Mouse (Mus musculus): ENCODE data around the gene Timm17a.

The Timm17a gene

DNA sequence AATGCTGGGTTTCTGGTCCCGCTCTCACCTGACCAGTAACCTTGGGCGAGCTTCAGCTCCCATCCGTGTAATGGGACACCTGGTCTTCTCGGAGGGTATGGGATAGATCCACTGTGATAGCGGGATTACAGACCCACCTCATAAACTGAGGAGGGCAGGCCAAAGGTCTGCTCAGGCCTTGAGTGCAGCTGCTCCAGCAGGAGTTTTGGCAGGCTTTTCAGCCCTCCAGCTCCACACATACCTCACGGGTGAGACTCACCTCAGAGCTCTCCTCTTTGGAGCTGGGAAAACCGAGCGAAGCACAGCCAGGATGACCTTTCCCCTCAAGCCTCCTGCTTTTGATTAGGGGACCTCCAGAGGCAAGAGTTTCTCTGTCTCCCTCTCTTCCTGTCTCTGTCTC is 62.2 kb downstream of the Timm17a start:
- peaks cover 5% of the 10 kb centered on the region; the same call in 1 of the 2 replicates for H3K9me3 ChIP-seq (ENCODE audit: low read length)
- no peak for TF ChIP-seq CTCF (conservative IDR thresholded peaks at IDR 0.05; ENCODE audit: low read length)
- TF ChIP-seq NANOG (IDR thresholded peaks at IDR 0.05; ENCODE audit: borderline replicate concordance, low read length): no peak
- TF ChIP-seq POU5F1 (IDR thresholded peaks at IDR 0.05; ENCODE audit: borderline replicate concordance, low read length): no peak
- H3K36me3 ChIP-seq (ENCODE audit: insufficient read depth, low read length): peaks cover 39% of the 10 kb centered on the region
- H3K4me3 ChIP-seq (replicated peaks; ENCODE audit: low read length): 0 out of 2 replicates have a peak overlapping the region, but pooled peaks have one; percentile 32
- H3K27me3 ChIP-seq (ENCODE audit: insufficient read depth, low read length): no peaks in the 10 kb centered on the region
- H3K4me1 ChIP-seq (replicated peaks; ENCODE audit: low read depth, low read length): peaks cover 87% of the 10 kb centered on the region

DNA sequence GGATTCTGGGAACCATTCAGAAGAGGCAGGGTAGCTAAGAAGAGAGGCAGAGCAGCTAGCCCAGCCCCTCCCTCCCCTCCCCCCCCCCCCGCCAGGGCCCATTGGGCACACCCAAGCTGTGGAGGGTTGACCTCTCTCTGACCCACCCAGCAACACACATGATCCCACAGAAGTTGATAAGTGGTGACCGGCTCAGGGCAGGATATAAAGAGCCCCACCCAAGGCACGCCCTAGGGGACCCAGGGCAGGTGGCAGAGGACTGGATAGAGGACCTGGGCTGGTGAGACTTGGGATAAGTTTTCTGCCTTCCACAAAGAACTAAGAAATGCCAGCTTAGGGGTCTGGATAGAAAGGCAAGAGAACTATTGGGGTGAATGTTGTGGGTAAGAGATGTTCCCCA is 62.9 kb downstream of the Timm17a start:
- Histone ChIP-seq H3K9me3 (ENCODE audit: low read length) (peaks cover 5% of the 10 kb centered on the region; the same call in 1 of the 2 replicates), H3K4me1 (replicated peaks; ENCODE audit: low read depth, low read length) (peaks cover 80% of the 10 kb centered on the region), H3K4me3 (replicated peaks; ENCODE audit: low read length) (0 out of 2 replicates have a peak overlapping the region, but pooled peaks have one; percentile 32), H3K36me3 (ENCODE audit: insufficient read depth, low read length) (peaks cover 32% of the 10 kb centered on the region), H3K27me3 (ENCODE audit: insufficient read depth, low read length) (no peaks in the 10 kb centered on the region)
- TF ChIP-seq POU5F1 (IDR thresholded peaks at IDR 0.05; ENCODE audit: borderline replicate concordance, low read length): no peak
- no peak for TF ChIP-seq CTCF (conservative IDR thresholded peaks at IDR 0.05; ENCODE audit: low read length)
- no peak for TF ChIP-seq NANOG (IDR thresholded peaks at IDR 0.05; ENCODE audit: borderline replicate concordance, low read length)

DNA sequence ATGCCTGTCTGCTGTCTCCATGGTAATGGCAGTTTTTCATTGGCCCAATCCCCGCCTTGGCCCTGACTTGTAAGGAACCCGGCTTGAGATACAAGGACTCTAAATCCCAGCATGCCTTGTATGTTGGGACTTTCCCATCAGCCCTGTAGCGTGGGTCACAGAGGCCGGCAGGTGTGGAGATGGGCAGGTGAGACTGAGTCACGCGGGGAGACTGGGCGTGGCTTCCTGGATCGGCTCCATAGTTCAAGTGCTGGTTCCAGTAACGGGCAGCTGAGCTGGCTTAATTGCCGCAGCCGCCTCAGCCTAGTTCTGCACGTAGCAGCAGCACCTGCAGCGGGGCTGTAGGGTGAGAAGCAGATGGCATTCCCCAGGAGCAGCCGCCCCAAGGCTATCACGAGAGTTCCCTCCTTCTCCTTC is 65.1 kb downstream of the Timm17a start:
- Histone ChIP-seq H3K4me3 (replicated peaks; ENCODE audit: low read length) (peak overlapping the region; percentile 73), H3K27me3 (ENCODE audit: insufficient read depth, low read length) (no peaks in the 10 kb centered on the region), H3K9me3 (ENCODE audit: low read length) (no peaks in the 10 kb centered on the region), H3K4me1 (replicated peaks; ENCODE audit: low read depth, low read length) (peaks cover 58% of the 10 kb centered on the region), H3K36me3 (ENCODE audit: insufficient read depth, low read length) (peaks cover 9% of the 10 kb centered on the region)
- TF ChIP-seq CTCF (conservative IDR thresholded peaks at IDR 0.05; ENCODE audit: low read length) (no peak), NANOG (IDR thresholded peaks at IDR 0.05; ENCODE audit: borderline replicate concordance, low read length) (no peak), POU5F1 (IDR thresholded peaks at IDR 0.05; ENCODE audit: borderline replicate concordance, low read length) (no peak)

Data from E14TG2a.4 (cell line).